Mouse (Mus musculus) heart, postnatal 10 days (tissue): ENCODE measurements around the gene Bcap31. TPM values are rescaled to one million over a fixed set of nuclear protein-coding genes. Genes with fewer than 3 reads are reported as not detected.
A peak's percentile ranks its signal among the peaks of the same experiment; 100 is the strongest.

ENCODE experiments used
- DNase-seq, 2 experiments: peaks; one replicate each; pipeline ENCODE4 v3.0.0; 2021
- intact Hi-C: fragments of 180-260 bp; cut with DNase I; formaldehyde crosslinking; loops from one replicate; pipeline ENCODE4 v1.15.1; 2025
- total RNA-seq, 2 experiments: library from RNA; stranded (reverse); gene quantifications; 2 replicates each; pipeline ENCODE4 v1.2.3; 2021

Gene Bcap31
- total RNA-seq, 2 experiments from 2014 or later = 99.5 to 104 TPM

DNA sequence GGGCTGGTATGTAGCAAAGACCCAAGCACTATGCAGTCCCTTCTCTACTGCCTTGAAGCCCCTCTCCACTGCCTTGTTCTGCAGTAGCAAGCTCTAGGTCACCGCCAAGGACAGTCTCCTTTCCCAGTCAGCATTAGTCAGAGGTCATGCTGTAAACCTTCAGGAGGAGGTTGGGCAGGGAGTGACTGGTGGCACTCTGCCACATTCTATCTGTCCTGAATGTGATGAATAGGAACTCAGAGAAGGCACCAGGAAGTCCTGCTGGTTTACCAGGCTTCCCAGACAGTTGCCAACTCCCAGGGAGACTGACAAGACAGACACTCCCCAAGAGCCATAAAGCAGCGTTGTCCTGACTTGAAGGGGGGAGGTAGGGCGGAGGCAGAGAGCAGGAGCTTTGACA lies 30.3 kb downstream of the Bcap31 start:
- intact Hi-C loops = no loop called here
- peak; percentile 63 to 74 for DNase-seq

DNA sequence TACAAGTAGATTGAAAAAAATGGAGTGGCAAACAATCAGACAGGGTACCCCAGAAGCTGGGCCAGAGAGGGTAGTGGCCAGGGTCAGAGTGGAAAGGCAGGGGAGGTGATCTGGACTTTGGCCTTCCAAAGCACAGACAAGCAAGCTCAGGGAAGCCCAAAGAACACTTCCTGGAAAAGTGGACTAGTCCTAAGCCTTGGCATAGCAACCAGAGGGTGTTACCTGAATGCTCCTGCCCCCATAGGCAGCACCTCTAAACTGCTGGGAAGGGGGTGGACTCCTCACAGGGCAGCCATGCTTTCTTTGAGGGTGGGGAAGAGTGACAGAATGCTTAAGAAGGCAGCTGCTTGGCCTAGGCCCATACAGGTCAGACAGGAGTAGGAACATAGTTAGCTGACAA lies 31.0 kb downstream of the Bcap31 start:
- DNase-seq = no peak
- intact Hi-C loops = no loop called here

DNA sequence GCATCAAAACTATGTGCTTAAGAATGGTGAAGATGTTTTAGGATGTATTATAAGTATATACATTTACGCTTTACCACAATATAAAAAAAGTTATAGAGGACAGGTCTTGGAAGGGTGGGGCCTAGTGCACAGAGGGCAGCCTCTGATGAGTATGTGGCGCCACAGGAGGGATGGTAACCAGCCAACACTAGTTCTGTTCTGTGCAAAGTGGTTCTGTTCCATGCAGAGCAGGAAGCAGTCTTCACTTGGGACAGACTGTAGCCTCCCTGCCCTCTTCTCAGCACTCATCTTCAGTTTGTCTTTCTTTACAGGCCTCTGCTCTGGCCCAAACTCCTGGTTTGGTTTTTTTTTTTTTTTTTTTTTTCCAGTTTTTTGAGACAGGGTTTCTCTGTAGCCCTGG lies 31.8 kb downstream of the Bcap31 start:
- DNase-seq = no peak
- intact Hi-C loops = no loop called here

DNA sequence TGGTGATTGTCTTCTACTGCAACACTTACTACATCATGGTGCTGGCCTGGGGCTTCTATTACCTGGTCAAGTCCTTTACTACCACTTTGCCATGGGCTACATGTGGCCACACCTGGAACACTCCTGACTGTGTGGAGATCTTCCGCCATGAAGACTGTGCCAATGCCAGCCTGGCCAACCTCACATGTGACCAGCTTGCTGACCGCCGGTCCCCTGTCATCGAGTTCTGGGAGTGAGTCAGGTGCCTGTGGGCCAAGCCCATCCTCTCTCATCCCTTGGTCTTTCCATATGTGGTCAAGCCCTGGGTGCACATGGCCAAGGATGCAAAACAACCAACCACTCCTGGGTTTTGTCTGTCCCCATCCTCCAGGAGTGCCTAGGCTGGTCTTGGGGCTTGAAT lies 39.3 kb downstream of the Bcap31 start:
- intact Hi-C loops = no loop called here
- DNase-seq = no peak

DNA sequence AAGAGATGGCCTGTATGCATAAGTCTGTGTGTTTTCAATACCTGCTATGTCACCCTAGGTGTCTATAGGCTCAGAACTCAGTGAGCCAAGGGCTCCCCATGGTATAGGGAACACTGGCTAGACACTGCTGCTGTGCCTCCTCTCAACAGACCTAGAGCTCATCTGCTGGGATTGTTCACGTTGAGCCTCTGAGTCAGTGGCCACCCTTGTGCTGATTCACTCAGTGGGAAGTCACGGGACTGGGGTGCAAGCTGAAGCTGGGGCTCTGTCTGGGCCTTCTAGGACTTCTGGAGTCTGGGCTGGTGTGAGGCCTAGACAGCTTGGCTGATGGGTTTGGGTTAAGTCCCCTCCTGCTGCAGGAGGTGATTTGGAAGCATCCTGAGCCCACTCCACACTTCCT lies 40.7 kb downstream of the Bcap31 start:
- no peak for DNase-seq
- intact Hi-C loops = no loop called here

DNA sequence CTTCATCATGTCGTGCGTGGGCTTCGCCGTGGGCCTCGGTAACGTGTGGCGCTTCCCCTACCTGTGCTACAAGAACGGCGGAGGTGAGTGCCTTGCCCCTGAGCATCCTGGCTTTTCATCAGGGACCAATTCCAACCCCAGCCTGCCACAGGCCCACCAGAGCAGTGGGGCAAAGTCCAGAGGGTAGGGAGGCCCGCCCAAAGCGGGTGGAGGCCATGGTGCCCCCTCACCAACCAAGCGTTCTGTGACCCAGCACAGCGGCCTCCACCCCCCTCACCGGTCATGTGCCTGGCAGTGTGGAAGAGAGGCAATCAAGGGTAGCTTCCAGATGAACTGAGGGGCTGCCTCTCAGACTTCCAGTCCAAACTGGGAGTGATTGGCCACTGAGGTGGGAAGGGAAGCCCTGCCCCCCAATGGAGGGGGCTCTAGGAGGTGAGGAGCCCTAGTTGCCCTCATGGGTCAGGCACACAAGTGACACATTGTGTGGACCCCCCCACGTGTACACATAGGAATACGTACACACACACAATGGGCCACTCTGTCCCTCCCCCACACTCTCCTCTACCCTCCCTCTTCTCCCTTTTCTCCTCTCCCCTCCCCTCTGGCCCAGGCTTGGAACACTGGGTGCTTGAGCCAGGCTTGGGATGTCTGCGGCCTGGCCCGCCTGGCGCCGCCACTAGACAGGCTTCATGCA lies 41.9 kb downstream of the Bcap31 start:
- intact Hi-C loops = loop anchor here (1.0 to 5.0 kb wide), 4 partner anchors 17 to 622 kb away; partner anchors contain the start of gene L1cam
- DNase-seq = peak; percentile 40 to 42

DNA sequence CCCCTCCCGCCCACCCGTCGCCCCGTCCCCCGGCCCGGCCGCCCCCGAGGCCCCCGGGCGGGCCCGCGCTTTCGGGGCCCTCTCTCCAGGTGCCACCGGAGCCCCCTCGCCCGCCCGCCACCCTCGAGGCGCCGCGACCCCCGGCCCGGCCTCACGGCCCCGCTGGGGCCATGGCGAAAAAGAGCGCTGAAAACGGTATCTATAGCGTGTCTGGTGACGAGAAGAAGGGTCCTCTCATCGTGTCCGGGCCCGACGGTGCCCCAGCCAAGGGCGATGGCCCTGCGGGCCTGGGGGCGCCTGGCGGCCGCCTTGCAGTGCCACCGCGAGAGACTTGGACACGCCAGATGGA lies 42.4 kb downstream of the Bcap31 start:
- no peak for DNase-seq
- intact Hi-C loops = loop anchor here (1.0 to 5.0 kb wide), 4 partner anchors 18 to 621 kb away; partner anchors contain the start of gene L1cam

DNA sequence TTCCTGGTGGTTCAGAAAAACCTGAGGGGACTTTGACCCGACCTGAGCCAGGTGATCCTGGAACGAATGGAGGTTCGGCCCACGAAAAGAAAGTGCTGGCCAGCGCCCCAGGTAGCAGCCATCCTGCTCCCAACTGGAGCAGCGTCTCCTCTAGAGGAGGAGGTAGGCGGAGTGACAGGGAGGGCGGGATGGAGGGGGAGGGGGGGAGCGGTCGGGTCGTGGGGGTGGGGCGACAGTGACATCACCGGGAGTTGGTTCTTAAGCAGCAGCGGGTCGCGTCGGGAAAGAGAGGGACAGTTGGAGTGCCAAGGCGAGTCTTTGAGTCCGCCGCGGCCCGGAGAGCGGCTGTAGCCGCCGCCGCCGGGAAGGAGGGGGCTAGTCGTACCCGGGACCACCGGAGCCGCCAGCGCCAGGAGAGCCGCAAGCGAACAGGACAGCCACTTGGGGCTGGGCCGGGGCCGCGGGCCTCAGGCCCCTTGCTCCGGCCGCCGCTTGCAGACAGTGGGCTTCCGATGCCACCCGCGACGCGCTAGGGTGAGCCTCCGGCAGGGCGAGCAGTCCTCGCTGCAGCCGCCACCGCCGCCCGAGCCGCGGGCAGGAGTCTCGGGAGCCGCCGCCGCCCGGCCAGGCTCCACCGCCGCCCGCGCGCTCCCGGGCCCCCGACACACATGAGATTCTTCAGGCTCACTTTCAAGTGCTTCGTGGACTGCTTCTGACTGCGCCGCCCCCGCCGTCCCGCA lies 42.9 kb downstream of the Bcap31 start, which contains the start of gene Slc6a8:
Gene Slc6a8 (plus strand): TSS at position 272 of the 740 bp plus-strand sequence.
- intact Hi-C loops = loop anchor here (1.0 to 5.0 kb wide), 4 partner anchors 18 to 621 kb away; partner anchors contain the start of gene L1cam
- peak; percentile 77 to 81 for DNase-seq

DNA sequence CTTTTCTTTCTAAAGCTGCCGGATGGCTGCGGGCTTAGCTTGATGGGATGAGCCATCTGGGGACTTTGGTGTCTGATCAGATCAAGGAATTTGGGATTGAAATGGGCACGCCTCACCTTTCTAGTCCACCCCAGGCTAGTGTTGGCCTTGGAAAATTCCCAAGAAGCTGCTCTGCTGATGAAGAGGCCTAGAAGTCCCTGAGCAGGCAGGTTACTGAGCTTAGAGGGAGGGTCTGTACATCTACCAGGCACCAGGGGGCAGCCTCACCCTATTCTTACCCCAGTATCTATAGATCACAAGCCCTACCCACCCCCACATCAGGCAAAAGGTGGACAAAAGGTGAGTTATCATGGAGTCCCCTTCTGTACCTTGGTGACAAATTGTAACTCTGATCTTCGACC lies 43.9 kb downstream of the Bcap31 start:
- intact Hi-C loops = loop anchor here (5.0 kb wide), 3 partner anchors 225 to 620 kb away; partner anchors contain the start of gene L1cam

DNA sequence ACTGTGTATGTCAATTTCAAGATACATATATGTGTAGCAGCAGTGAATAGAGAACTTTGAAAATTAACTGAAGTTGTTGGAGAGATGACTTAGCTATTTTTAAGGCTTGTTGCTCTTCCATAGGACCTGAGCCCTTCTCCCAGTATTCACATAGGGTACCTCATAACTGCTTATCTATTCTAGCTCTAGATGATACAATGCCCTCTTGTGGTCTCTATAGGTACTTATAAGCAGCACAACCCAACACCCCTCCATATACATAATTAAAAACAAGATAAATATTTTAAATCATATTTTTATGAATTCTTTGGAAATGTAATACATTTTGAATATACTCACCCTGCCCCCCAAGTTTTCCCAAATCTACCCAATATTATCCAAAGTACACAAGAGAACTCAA lies 52.8 kb downstream of the Bcap31 start:
- DNase-seq = no peak
- intact Hi-C loops = no loop called here

More for the DNA sequence above, 43.9 kb downstream of the Bcap31 start:
- peak; percentile 54 to 57 for DNase-seq

DNA sequence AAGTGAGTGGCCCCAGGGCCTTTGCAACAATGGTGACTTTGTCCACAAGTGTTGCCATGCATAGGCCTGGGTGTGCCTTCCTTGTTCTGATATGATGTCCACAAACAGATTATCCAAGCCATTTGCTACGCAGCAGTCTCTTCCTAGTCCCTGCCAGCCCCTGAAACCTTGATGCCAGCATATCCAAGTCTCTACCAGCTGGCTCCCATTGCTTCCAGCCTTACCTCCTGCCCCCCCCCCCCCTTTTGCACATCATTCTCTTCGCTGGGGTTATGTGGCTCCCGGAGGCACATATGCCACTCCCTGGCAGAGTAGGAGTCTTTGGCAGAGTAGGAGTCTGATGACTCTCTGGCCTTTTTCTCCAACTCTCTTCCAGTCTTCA lies 55.7 kb downstream of the Bcap31 start:
- no peak for DNase-seq
- intact Hi-C loops = no loop called here

DNA sequence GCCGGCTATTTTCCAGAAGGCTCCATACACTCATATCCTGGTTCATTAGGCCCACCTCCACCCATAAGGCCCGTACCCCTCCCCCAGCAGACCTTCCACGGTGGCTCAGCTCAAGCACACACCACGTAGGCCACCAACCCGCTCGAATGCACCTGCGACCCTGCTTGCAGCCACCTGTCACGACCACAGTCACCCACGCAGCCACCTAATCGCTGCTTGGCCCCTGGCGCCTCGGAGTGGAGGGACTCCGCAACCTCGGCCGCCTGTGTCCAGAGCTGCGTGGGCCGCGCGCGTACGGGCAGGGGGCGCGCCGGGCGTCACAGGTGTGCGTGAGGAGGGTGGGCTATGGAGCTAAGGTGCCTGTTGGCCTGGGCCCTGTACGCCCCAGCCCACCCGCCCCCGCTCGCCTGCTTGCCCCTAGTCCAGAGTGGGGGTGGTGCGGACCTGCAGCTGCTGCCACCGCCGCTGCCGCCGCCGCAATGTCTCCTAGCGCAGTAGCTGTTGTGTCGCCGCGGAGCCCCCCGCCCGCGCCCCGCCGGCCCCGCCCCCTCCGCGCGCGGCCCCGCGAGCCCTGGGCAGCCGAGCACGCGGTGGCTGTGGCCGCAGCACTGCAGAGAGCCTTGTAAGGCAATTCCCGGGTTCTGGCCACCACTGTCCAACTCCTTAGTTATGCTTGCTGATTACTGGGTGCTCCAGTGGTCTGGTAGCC lies 56.2 kb downstream of the Bcap31 start, which contains the start of gene Pnck:
Gene Pnck (minus strand): TSS at position 543 of the 709 bp plus-strand sequence.
- no peak for DNase-seq
- intact Hi-C loops = loop anchor here (5.0 kb wide), 1 partner anchor 607 kb away; no protein-coding TSS in a partner anchor

DNA sequence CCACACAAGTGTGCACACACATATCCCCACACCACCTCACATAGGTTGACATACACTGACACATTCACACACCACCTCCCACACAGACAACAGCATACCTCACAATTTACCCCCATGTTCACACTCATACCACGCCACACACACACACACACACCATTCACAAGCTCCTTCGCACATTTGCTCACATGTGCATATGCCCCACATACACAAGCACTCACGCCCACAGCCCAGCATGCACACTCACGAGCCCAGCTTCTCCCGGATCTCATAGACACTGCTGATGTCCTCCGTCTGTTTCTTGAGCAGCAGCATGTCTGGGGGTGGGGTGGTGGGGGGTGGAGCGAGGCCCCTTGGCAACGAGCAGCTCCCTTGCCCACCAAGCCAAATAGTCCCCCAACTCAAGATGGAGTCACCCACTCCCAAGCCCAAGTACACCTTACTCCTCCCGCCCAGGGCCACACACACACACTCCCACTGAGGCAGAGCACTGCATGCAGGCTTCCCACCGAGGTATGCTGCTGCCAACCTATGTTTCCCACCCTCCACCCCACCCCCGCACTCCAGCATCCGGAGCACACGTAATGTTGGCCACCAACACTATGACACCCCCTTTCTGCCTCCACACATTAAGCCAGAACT lies 56.9 kb downstream of the Bcap31 start:
- no peak for DNase-seq
- intact Hi-C loops = loop anchor here (5.0 kb wide), 1 partner anchor 607 kb away; no protein-coding TSS in a partner anchor

DNA sequence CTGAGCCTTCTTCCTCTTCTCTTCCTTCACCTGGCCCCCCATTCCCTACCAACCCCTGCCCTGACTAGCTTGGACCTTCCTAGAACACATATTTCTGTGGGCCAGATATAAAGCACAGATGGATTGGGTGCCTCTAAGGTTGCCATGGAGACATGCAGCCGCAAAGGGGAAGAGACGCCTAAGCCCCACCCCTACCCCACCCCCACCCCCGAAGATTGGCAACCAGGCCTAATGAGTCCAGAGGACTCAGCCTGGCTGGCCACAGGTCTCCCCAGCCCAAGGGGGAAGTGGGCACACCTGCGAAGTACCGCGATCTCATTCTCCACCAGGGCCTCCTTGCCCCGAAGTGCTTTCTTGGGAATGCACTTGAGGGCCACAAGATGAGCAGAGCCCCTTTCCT lies 57.6 kb downstream of the Bcap31 start:
- DNase-seq = no peak
- intact Hi-C loops = loop anchor here (5.0 kb wide), 1 partner anchor 606 kb away; no protein-coding TSS in a partner anchor

DNA sequence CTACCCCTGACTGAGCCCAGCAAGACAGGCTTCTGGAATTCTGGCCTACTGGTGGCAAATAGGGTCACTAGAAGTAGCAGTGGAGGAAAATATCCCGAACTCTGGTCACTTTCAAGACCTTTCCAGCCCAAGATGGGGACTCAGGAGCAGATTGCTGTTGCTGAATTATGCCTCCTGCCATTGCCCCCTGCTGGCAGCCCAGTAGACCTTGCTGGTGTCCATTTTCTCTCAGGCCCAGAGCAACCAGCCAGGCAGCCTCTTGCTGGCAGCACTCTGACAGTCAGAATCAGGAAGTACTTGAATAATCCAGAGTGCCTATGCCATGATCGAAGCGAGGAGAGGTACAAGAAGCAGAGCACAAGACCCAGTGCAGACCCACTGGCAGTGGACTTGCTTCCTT lies 60.4 kb downstream of the Bcap31 start:
- intact Hi-C loops = loop anchor here (2.0 to 5.0 kb wide), 2 partner anchors 603 to 647 kb away; no protein-coding TSS in a partner anchor

DNA sequence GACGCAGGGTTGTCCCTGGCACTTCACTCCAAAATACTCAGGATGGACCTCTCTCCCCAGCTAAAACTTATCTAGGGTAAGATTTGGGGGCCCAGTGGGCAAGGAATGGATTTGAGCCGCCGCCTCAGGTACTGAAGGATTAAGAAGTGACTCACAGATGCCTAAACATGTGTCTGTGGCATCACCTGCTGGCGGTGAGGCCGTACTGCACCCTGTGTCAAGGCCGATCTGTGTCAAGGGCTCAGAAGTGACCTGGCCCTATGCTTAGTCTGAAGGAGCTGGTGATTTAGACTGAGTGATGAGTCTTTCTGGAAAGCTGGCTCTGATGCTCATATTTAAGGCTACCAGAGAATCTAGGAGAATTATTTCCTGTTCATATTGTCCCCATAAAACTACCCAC lies 61.8 kb downstream of the Bcap31 start:
- peak; percentile 56 to 82 for DNase-seq
- intact Hi-C loops = loop anchor here (1.0 to 2.0 kb wide), 3 partner anchors 61 to 645 kb away; no protein-coding TSS in a partner anchor

More for the DNA sequence above, 60.4 kb downstream of the Bcap31 start:
- peak in 1 of 2 experiments; percentile 31 for DNase-seq

DNA sequence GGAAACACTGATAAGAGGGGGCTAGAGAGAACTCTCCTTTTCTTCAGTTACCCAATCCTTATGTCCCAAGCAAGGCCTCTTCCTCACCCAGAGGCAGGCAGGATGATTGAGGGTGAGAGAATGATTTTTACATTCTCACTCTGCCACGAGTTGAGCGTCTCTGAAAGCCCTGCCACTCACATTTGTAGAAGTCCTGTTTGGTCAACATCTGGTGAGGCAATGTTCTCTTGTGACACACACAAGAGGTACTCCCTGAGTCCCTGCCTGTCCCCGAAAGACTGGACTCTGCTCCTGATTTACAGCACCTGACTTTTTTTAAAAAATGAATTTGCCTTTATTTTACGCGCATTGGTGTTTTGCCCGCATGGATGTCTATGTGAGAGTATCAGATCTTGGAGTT lies 62.6 kb downstream of the Bcap31 start:
- DNase-seq = no peak

DNA sequence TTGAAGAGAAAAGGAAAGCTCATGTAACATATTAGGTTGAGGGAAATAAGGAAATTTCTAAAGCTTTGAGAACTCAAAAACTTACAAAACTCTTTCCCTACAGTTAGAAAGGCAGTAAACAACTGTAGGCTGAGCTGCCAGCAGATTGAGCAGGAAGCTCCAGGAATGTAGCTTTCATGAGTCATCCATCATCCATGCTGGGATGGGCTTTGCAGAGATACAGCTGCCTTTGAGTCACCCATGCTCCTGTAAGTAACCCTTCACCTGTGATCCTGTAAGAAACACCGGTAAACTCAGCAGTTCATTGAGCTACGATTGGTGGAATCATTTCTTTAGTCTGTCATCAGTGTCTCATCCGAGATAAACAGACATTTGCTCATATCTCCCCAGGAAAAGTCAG lies 65.1 kb downstream of the Bcap31 start:
- intact Hi-C loops = no loop called here
- DNase-seq = no peak

More for the DNA sequence above, 62.6 kb downstream of the Bcap31 start:
- intact Hi-C loops = no loop called here

DNA sequence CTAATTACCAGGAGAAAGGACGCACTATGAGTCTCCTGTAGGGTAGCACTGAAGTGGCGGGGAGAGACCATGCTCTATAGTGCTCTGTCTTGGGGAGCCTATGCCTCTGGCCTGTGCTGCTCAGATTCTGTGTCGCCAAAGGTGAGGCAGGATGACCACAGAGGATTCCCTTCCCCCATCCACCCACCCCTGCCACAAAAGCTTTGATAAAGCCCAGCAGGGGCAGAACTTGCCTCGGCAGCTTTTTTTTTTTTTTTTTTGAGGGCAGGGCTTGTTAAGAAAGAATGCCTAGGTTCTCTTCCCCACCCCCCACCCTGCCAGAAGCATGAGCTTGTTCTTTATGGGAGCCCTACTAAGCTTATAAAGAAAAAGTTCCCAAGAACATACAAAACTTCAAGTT lies 70.9 kb downstream of the Bcap31 start:
- DNase-seq = no peak
- intact Hi-C loops = no loop called here

DNA sequence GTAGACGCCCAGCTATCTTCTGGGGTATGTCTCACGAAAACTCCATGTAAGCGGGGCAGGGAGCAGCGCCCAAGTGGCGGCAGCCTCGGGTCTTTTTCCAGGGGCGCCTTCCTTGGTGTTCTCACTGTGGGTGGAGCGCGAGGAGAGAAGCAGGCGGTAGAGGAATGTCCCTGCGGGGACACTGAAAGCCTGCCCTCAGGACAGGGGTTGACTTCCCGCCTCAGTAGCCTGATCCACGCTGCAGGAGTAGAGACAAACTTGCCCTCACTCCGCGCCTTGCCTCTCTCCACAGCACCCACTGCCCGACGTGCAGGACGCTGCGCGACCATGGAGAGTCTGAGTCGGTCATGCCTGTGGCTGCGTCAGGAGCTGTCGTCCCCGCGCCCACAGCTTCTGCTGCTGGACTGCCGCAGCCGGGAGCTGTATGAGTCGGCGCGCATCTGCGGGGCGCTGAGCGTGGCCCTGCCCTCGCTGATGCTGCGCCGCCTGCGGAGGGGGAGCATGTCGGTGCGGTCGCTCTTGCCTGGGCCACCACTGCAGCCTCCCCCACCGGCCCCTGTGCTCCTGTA lies 76.0 kb downstream of the Bcap31 start:
- intact Hi-C loops = no loop called here
- no peak for DNase-seq
